Mouse (Mus musculus) neural tube, embryonic 12.5 days (tissue): Measurements from ENCODE around the gene Csgalnact2. TPM values are rescaled to one million over a fixed set of nuclear protein-coding genes. Genes with fewer than 3 reads are reported as not detected.

ENCODE experiments used
- ATAC-seq: fragments of 200-750 bp; cut with Nextera tagmentation; 2 replicates; pipeline ENCODE4 v1.8.0; 2017; ENCODE audit warnings: low read depth, mild to moderate bottlenecking, moderate TSS enrichment, moderate library complexity; ENCODE audit not compliant: low FRiP score
- H3K27ac ChIP-seq: fragments of 300-500 bp; sonication (generic); 2 replicates; pipeline ENCODE4 v1.5.1; 2016
- H3K27me3 ChIP-seq: fragments of 300-500 bp; sonication (generic); replicated peaks from 2 replicates; pipeline ENCODE4 v1.6.1; 2016; ENCODE audit warnings: mild to moderate bottlenecking
- H3K36me3 ChIP-seq: fragments of 300-500 bp; sonication (generic); 2 replicates; pipeline ENCODE4 v1.6.1; 2016; ENCODE audit warnings: mild to moderate bottlenecking
- H3K4me1 ChIP-seq: fragments of 300-500 bp; sonication (generic); 2 replicates; pipeline ENCODE4 v1.6.1; 2016
- H3K4me2 ChIP-seq: fragments of 300-500 bp; sonication (generic); replicated peaks from 2 replicates; pipeline ENCODE4 v1.6.1; 2016; ENCODE audit warnings: mild to moderate bottlenecking
- H3K4me3 ChIP-seq: fragments of 300-500 bp; sonication (generic); 2 replicates; pipeline ENCODE4 v1.5.1; 2016
- H3K9ac ChIP-seq: fragments of 300-500 bp; sonication (generic); 2 replicates; pipeline ENCODE4 v1.6.1; 2016; ENCODE audit warnings: mild to moderate bottlenecking
- H3K9me3 ChIP-seq: fragments of 300-500 bp; sonication (generic); 2 replicates; pipeline ENCODE4 v1.6.1; 2016; ENCODE audit warnings: mild to moderate bottlenecking
- WGBS: fragments of 180-500 bp; shearing (Covaris S2); methylation state at CpG from one replicate; pipeline ENCODE4 v1.1.7; 2016; 5-methylcytosine and 5-hydroxymethylcytosine counted together
- polyA plus RNA-seq: library from polyadenylated mRNA; unstranded; fragments of >200 nt; fragmentation: Nextera tagmentation; extraction: Ambion mirVana; gene quantifications from 2 replicates; pipeline ENCODE4 v1.2.1, GENCODE M21; 2016

The Csgalnact2 gene
- polyA plus RNA-seq, 1 experiment from 2014 or later, result 8.8 TPM

- H3K9me3 ChIP-seq, result no peaks in the 10 kb centered on the region
- H3K4me3 ChIP-seq, result no peak overlapping the region
- ATAC-seq, result no peak
- H3K4me2 ChIP-seq, result no peak overlapping the region
- no peaks in the 10 kb centered on the region for H3K27me3 ChIP-seq
- H3K27ac ChIP-seq, result no peak overlapping the region
- H3K36me3 ChIP-seq, result 0 out of 2 replicates have a peak, but pooled peaks cover 7% of the 10 kb centered on the region
- H3K4me1 ChIP-seq, result no peaks in the 10 kb centered on the region
- H3K9ac ChIP-seq, result no peak overlapping the region
- 86% methylated on average over 6 of the region's 6 CpGs for WGBS
Observed at GRCm38 (mm10) chr6:118127827-118128487, 11.0 kb downstream of the Csgalnact2 start.

GRCm38 (mm10) chr6:118127198-118127597 lies 11.7 kb downstream of the Csgalnact2 start:
- 88% methylated on average over 7 of the region's 7 CpGs for WGBS
- ATAC-seq, result no peak
- no peaks in the 10 kb centered on the region for H3K27me3 ChIP-seq
- H3K9me3 ChIP-seq, result no peaks in the 10 kb centered on the region
- H3K4me1 ChIP-seq, result no peaks in the 10 kb centered on the region
- H3K27ac ChIP-seq, result no peak overlapping the region
- no peak overlapping the region for H3K4me2 ChIP-seq
- no peak overlapping the region for H3K4me3 ChIP-seq
- no peak overlapping the region for H3K9ac ChIP-seq
- 0 out of 2 replicates have a peak, but pooled peaks cover 11% of the 10 kb centered on the region for H3K36me3 ChIP-seq

GRCm38 (mm10) chr6:118126577-118126976 lies 12.4 kb downstream of the Csgalnact2 start:
- no peak for ATAC-seq
- no peaks in the 10 kb centered on the region for H3K27me3 ChIP-seq
- H3K27ac ChIP-seq, result no peak overlapping the region
- no peak overlapping the region for H3K4me2 ChIP-seq
- H3K9me3 ChIP-seq, result no peaks in the 10 kb centered on the region
- H3K9ac ChIP-seq, result no peak overlapping the region
- no peaks in the 10 kb centered on the region for H3K4me1 ChIP-seq
- peaks cover 16% of the 10 kb centered on the region; the same call in 1 of the 2 replicates for H3K36me3 ChIP-seq
- H3K4me3 ChIP-seq, result no peak overlapping the region

- Histone ChIP-seq H3K27ac (no peak overlapping the region), H3K4me3 (no peak overlapping the region), H3K36me3 (peaks cover 16% of the 10 kb centered on the region; the same call in 1 of the 2 replicates), H3K27me3 (no peaks in the 10 kb centered on the region), H3K9ac (no peak overlapping the region), H3K9me3 (no peaks in the 10 kb centered on the region), H3K4me1 (no peaks in the 10 kb centered on the region), H3K4me2 (no peak overlapping the region)
- ATAC-seq, result no peak
- WGBS, result 88% methylated on average over 1 of the region's 1 CpGs
Observed at GRCm38 (mm10) chr6:118122767-118123166, 16.2 kb downstream of the Csgalnact2 start.

GRCm38 (mm10) chr6:118111810-118112209 lies 27.1 kb downstream of the Csgalnact2 start:
- H3K4me2 ChIP-seq, result no peak overlapping the region
- H3K36me3 ChIP-seq, result peaks cover 4% of the 10 kb centered on the region; the same call in 1 of the 2 replicates
- H3K4me1 ChIP-seq, result no peaks in the 10 kb centered on the region
- H3K9ac ChIP-seq, result no peak overlapping the region
- H3K4me3 ChIP-seq, result no peak overlapping the region
- H3K27ac ChIP-seq, result no peak overlapping the region
- H3K27me3 ChIP-seq, result no peaks in the 10 kb centered on the region
- no peaks in the 10 kb centered on the region for H3K9me3 ChIP-seq
- WGBS, result 73% methylated on average over 1 of the region's 1 CpGs
- ATAC-seq, result no peak

GRCm38 (mm10) chr6:118099311-118099802 lies 39.6 kb downstream of the Csgalnact2 start:
- no peak overlapping the region for H3K4me2 ChIP-seq
- no peak overlapping the region for H3K4me3 ChIP-seq
- H3K27me3 ChIP-seq, result no peaks in the 10 kb centered on the region
- no peak overlapping the region for H3K27ac ChIP-seq
- ATAC-seq, result no peak
- H3K9ac ChIP-seq, result no peak overlapping the region
- no peaks in the 10 kb centered on the region for H3K4me1 ChIP-seq
- H3K36me3 ChIP-seq, result no peaks in the 10 kb centered on the region
- H3K9me3 ChIP-seq, result no peaks in the 10 kb centered on the region
- WGBS, result 43% methylated on average over 2 of the region's 2 CpGs

- Histone ChIP-seq H3K4me2 (no peak overlapping the region), H3K27me3 (no peaks in the 10 kb centered on the region), H3K9me3 (no peaks in the 10 kb centered on the region), H3K36me3 (no peaks in the 10 kb centered on the region), H3K4me1 (no peaks in the 10 kb centered on the region), H3K4me3 (no peak overlapping the region), H3K9ac (no peak overlapping the region), H3K27ac (no peak overlapping the region)
- no peak for ATAC-seq
- 81% methylated on average over 8 of the region's 8 CpGs for WGBS
Observed at GRCm38 (mm10) chr6:118097765-118098365, 41.1 kb downstream of the Csgalnact2 start.

- H3K4me1 ChIP-seq, result no peaks in the 10 kb centered on the region
- H3K9ac ChIP-seq, result no peak overlapping the region
- WGBS, result 90% methylated on average over 9 of the region's 9 CpGs
- no peak for ATAC-seq
- H3K36me3 ChIP-seq, result no peaks in the 10 kb centered on the region
- no peaks in the 10 kb centered on the region for H3K9me3 ChIP-seq
- H3K27me3 ChIP-seq, result no peaks in the 10 kb centered on the region
- no peak overlapping the region for H3K4me2 ChIP-seq
- H3K27ac ChIP-seq, result no peak overlapping the region
- H3K4me3 ChIP-seq, result no peak overlapping the region
Observed at GRCm38 (mm10) chr6:118090827-118091226, 48.1 kb downstream of the Csgalnact2 start.

- no peak for ATAC-seq
- Histone ChIP-seq H3K9ac (no peak overlapping the region), H3K27me3 (no peaks in the 10 kb centered on the region), H3K4me3 (no peak overlapping the region), H3K36me3 (no peaks in the 10 kb centered on the region), H3K27ac (no peak overlapping the region), H3K4me2 (no peak overlapping the region), H3K4me1 (no peaks in the 10 kb centered on the region), H3K9me3 (no peaks in the 10 kb centered on the region)
- 83% methylated on average over 17 of the region's 17 CpGs for WGBS
Observed at GRCm38 (mm10) chr6:118088750-118089440, 50.0 kb downstream of the Csgalnact2 start.

- H3K36me3 ChIP-seq, result no peaks in the 10 kb centered on the region
- H3K27ac ChIP-seq, result no peak overlapping the region
- H3K4me3 ChIP-seq, result no peak overlapping the region
- H3K4me2 ChIP-seq, result no peak overlapping the region
- H3K9ac ChIP-seq, result no peak overlapping the region
- WGBS, result 54% methylated on average over 8 of the region's 8 CpGs
- no peak for ATAC-seq
- H3K27me3 ChIP-seq, result no peaks in the 10 kb centered on the region
- no peaks in the 10 kb centered on the region for H3K4me1 ChIP-seq
- H3K9me3 ChIP-seq, result no peaks in the 10 kb centered on the region
Observed at GRCm38 (mm10) chr6:118087955-118088354, 51.0 kb downstream of the Csgalnact2 start.

GRCm38 (mm10) chr6:118084596-118084995 lies 54.3 kb downstream of the Csgalnact2 start:
- Histone ChIP-seq H3K36me3 (no peaks in the 10 kb centered on the region), H3K9me3 (no peaks in the 10 kb centered on the region), H3K4me1 (no peaks in the 10 kb centered on the region), H3K4me3 (no peak overlapping the region), H3K27me3 (no peaks in the 10 kb centered on the region), H3K9ac (no peak overlapping the region), H3K27ac (no peak overlapping the region), H3K4me2 (no peak overlapping the region)
- WGBS, result 85% methylated on average over 8 of the region's 8 CpGs
- ATAC-seq, result no peak

- Histone ChIP-seq H3K9ac (no peak overlapping the region), H3K4me1 (no peaks in the 10 kb centered on the region), H3K36me3 (no peaks in the 10 kb centered on the region), H3K9me3 (no peaks in the 10 kb centered on the region), H3K27ac (no peak overlapping the region), H3K4me2 (no peak overlapping the region), H3K27me3 (no peaks in the 10 kb centered on the region), H3K4me3 (no peak overlapping the region)
- no peak for ATAC-seq
- 84% methylated on average over 6 of the region's 6 CpGs for WGBS
Observed at GRCm38 (mm10) chr6:118083608-118084007, 55.3 kb downstream of the Csgalnact2 start.
